Mouse (Mus musculus): ENCODE measurements around the gene Mmaa. TPM values are rescaled to one million over a fixed set of nuclear protein-coding genes. Genes with fewer than 3 reads are reported as not detected.

Gene Mmaa
- polyA plus RNA-seq (2015; fragmentation: Nextera tagmentation; extraction: Ambion mirVana), result 16.5 and 17.9 TPM in 2 replicates

DNA sequence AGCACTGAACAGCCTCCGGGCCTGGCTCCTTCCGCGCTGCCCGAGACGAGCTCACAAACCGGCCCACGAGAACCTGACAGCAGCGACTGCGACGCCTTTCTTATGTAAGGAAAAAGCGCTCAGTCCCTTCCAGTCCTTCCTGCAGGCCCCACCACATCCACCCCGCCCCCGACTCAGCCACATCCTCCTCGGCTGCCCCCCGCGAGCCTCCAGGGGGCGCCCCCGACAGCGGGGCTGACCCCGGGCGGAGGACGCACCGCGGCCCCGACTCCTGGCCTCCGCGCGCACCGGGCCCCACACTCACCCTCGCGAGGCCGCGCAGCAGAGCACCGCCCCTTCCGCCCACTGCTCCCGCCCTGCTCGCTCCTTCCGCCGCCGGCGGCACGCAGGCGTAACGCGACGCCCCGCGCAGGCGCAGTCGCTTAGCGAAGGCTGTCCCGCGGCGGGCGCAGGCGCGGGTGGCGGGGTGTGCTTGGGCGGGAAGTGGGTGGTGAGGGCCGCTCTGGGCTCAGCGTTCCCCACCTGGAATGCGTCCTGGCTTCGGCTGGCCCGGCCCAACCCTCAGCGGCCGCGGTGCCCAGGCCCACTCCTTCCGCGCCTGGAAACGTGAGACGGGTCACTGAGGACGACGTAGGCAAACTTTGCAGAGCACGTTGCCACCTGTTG lies at the start of gene Mmaa:
TSS of gene Mmaa (minus strand) at position 328 of the 666 bp plus-strand sequence.
- ATAC-seq (replicated peaks; ENCODE audit: extremely low read depth, insufficient read depth, low FRiP score), result peak; percentile 98
- under 1% methylated on average over 74 of the region's 74 CpGs for WGBS

GRCm38 (mm10) chr8:79341236-79341635 lies 46.5 kb upstream of the Mmaa start:
- Histone ChIP-seq H3K27me3 (ENCODE audit: control insufficient read depth, insufficient read depth, low read length) (no peaks in the 10 kb centered on the region), H3K4me2 (ENCODE audit: low read depth, low read length) (no peak overlapping the region), H3K4me1 (ENCODE audit: control insufficient read depth, insufficient read depth, low read length) (0 out of 2 replicates have a peak, but pooled peaks cover 2% of the 10 kb centered on the region), H3K36me3 (ENCODE audit: control insufficient read depth, insufficient read depth) (peaks cover 30% of the 10 kb centered on the region), H3K27ac (ENCODE audit: low read length) (0 out of 2 replicates have a peak overlapping the region, but pooled peaks have one; percentile 13), H3K4me3 (ENCODE audit: low read length) (no peak overlapping the region), H3K9ac (ENCODE audit: low read length) (no peak overlapping the region), H3K9me3 (replicated peaks; ENCODE audit: control insufficient read depth, low read length) (no peaks in the 10 kb centered on the region)
- WGBS, result 59% methylated on average over 8 of the region's 8 CpGs
- no peak for ATAC-seq (replicated peaks; ENCODE audit: extremely low read depth, insufficient read depth, low FRiP score)

More for the DNA sequence above, at the start of gene Mmaa:
- H3K4me2 ChIP-seq (ENCODE audit: low read depth, low read length), result peak within 1 kb of the TSS; percentile 86
- no peaks in the 10 kb centered on the region for H3K36me3 ChIP-seq (ENCODE audit: control insufficient read depth, insufficient read depth)
- H3K9me3 ChIP-seq (replicated peaks; ENCODE audit: control insufficient read depth, low read length), result no peaks in the 10 kb centered on the region
- H3K27me3 ChIP-seq (ENCODE audit: control insufficient read depth, insufficient read depth, low read length), result no peaks in the 10 kb centered on the region
- H3K4me1 ChIP-seq (ENCODE audit: control insufficient read depth, insufficient read depth, low read length), result peaks cover 17% of the 10 kb centered on the region
- peak within 1 kb of the TSS; percentile 91 for H3K9ac ChIP-seq (ENCODE audit: low read length)
- H3K27ac ChIP-seq (ENCODE audit: low read length), result peak within 1 kb of the TSS; percentile 99
- peak within 1 kb of the TSS; percentile 80 for H3K4me3 ChIP-seq (ENCODE audit: low read length)

DNA sequence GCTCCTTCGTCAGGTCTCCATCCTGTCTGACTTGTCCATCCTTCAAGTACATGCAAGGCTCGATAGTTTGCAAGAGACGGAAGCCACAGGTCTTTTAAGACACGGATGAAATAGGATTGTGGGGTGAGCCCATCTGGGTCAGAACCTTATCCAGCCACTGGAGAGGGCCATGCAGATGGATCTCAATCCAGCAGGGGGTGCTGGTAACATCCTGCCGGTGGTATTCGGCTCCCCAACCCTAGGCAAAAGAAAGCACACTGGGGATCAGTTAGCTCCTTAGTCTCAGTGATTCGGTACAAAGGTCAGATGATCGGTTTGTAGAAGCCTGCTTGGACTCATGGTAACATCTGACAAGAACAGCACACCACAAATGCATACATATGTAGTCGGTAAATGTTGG lies 44.8 kb upstream of the Mmaa start:
- Histone ChIP-seq H3K36me3 (ENCODE audit: control insufficient read depth, insufficient read depth) (peaks cover 30% of the 10 kb centered on the region), H3K9me3 (replicated peaks; ENCODE audit: control insufficient read depth, low read length) (no peaks in the 10 kb centered on the region), H3K4me3 (ENCODE audit: low read length) (no peak overlapping the region), H3K27me3 (ENCODE audit: control insufficient read depth, insufficient read depth, low read length) (no peaks in the 10 kb centered on the region), H3K9ac (ENCODE audit: low read length) (no peak overlapping the region), H3K27ac (ENCODE audit: low read length) (no peak overlapping the region), H3K4me1 (ENCODE audit: control insufficient read depth, insufficient read depth, low read length) (0 out of 2 replicates have a peak, but pooled peaks cover 2% of the 10 kb centered on the region), H3K4me2 (ENCODE audit: low read depth, low read length) (no peak overlapping the region)
- WGBS, result 81% methylated on average over 9 of the region's 9 CpGs
- no peak for ATAC-seq (replicated peaks; ENCODE audit: extremely low read depth, insufficient read depth, low FRiP score)

GRCm38 (mm10) chr8:79338619-79339018 lies 43.9 kb upstream of the Mmaa start:
- peaks cover 2% of the 10 kb centered on the region for H3K9me3 ChIP-seq (replicated peaks; ENCODE audit: control insufficient read depth, low read length)
- H3K4me1 ChIP-seq (ENCODE audit: control insufficient read depth, insufficient read depth, low read length), result 0 out of 2 replicates have a peak, but pooled peaks cover 2% of the 10 kb centered on the region
- no peak overlapping the region for H3K4me2 ChIP-seq (ENCODE audit: low read depth, low read length)
- H3K4me3 ChIP-seq (ENCODE audit: low read length), result no peak overlapping the region
- H3K9ac ChIP-seq (ENCODE audit: low read length), result no peak overlapping the region
- H3K36me3 ChIP-seq (ENCODE audit: control insufficient read depth, insufficient read depth), result peaks cover 28% of the 10 kb centered on the region
- no peak for ATAC-seq (replicated peaks; ENCODE audit: extremely low read depth, insufficient read depth, low FRiP score)
- no peaks in the 10 kb centered on the region for H3K27me3 ChIP-seq (ENCODE audit: control insufficient read depth, insufficient read depth, low read length)
- no peak overlapping the region for H3K27ac ChIP-seq (ENCODE audit: low read length)
- WGBS, result 85% methylated on average over 10 of the region's 10 CpGs

GRCm38 (mm10) chr8:79332109-79332900 lies 37.6 kb upstream of the Mmaa start:
- WGBS, result 91% methylated on average over 22 of the region's 22 CpGs
- no peak overlapping the region for H3K9ac ChIP-seq (ENCODE audit: low read length)
- no peak overlapping the region for H3K27ac ChIP-seq (ENCODE audit: low read length)
- H3K9me3 ChIP-seq (replicated peaks; ENCODE audit: control insufficient read depth, low read length), result peaks cover 6% of the 10 kb centered on the region
- no peak overlapping the region for H3K4me3 ChIP-seq (ENCODE audit: low read length)
- no peaks in the 10 kb centered on the region for H3K27me3 ChIP-seq (ENCODE audit: control insufficient read depth, insufficient read depth, low read length)
- ATAC-seq (replicated peaks; ENCODE audit: extremely low read depth, insufficient read depth, low FRiP score), result no peak
- H3K4me2 ChIP-seq (ENCODE audit: low read depth, low read length), result no peak overlapping the region
- peaks cover under 1% of the 10 kb centered on the region; the same call in 1 of the 2 replicates for H3K36me3 ChIP-seq (ENCODE audit: control insufficient read depth, insufficient read depth)
- H3K4me1 ChIP-seq (ENCODE audit: control insufficient read depth, insufficient read depth, low read length), result peaks cover 8% of the 10 kb centered on the region

- Histone ChIP-seq H3K27me3 (ENCODE audit: control insufficient read depth, insufficient read depth, low read length) (no peaks in the 10 kb centered on the region), H3K9ac (ENCODE audit: low read length) (no peak overlapping the region), H3K4me3 (ENCODE audit: low read length) (no peak overlapping the region), H3K4me2 (ENCODE audit: low read depth, low read length) (no peak overlapping the region), H3K36me3 (ENCODE audit: control insufficient read depth, insufficient read depth) (no peaks in the 10 kb centered on the region), H3K27ac (ENCODE audit: low read length) (no peak overlapping the region), H3K9me3 (replicated peaks; ENCODE audit: control insufficient read depth, low read length) (peaks cover 6% of the 10 kb centered on the region), H3K4me1 (ENCODE audit: control insufficient read depth, insufficient read depth, low read length) (peaks cover 9% of the 10 kb centered on the region)
- ATAC-seq (replicated peaks; ENCODE audit: extremely low read depth, insufficient read depth, low FRiP score), result no peak
- 92% methylated on average over 2 of the region's 2 CpGs for whole genome bisulfite sequencing
Observed at GRCm38 (mm10) chr8:79331571-79331970, 36.8 kb upstream of the Mmaa start.

- Histone ChIP-seq H3K9me3 (replicated peaks; ENCODE audit: control insufficient read depth, low read length) (peaks cover 6% of the 10 kb centered on the region), H3K4me2 (ENCODE audit: low read depth, low read length) (peak overlapping the region; percentile 12; the same call in 1 of the 2 replicates), H3K9ac (ENCODE audit: low read length) (no peak overlapping the region), H3K4me3 (ENCODE audit: low read length) (no peak overlapping the region), H3K27ac (ENCODE audit: low read length) (peak overlapping the region; percentile 27; the same call in 1 of the 2 replicates), H3K4me1 (ENCODE audit: control insufficient read depth, insufficient read depth, low read length) (peaks cover 9% of the 10 kb centered on the region), H3K36me3 (ENCODE audit: control insufficient read depth, insufficient read depth) (no peaks in the 10 kb centered on the region), H3K27me3 (ENCODE audit: control insufficient read depth, insufficient read depth, low read length) (no peaks in the 10 kb centered on the region)
- 42% methylated on average over 9 of the region's 9 CpGs for WGBS
- no peak for ATAC-seq (replicated peaks; ENCODE audit: extremely low read depth, insufficient read depth, low FRiP score)
Observed at GRCm38 (mm10) chr8:79331017-79331416, 36.3 kb upstream of the Mmaa start.

DNA sequence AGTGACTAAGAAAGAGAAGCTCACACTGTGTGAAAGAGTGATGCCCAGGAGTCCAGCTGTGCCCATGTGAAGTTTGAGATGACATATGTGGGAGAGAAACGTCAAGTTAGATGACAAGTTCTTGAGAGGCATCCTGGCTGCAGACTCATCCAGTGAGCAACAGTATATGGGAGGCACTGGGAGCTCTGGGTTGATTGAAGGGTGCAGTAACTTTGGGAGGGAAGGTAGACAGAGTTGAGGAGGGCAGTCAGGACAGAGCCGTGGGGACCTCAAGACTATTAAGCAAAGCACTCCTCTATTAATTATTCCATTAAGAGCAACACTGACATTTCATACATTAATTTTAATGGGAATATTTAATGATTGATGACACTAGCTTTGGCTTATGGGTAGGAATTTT lies 35.0 kb upstream of the Mmaa start:
- WGBS, result 76% methylated on average over 2 of the region's 2 CpGs
- ATAC-seq (replicated peaks; ENCODE audit: extremely low read depth, insufficient read depth, low FRiP score), result no peak
- Histone ChIP-seq H3K9ac (ENCODE audit: low read length) (no peak overlapping the region), H3K4me2 (ENCODE audit: low read depth, low read length) (no peak overlapping the region), H3K9me3 (replicated peaks; ENCODE audit: control insufficient read depth, low read length) (peaks cover 6% of the 10 kb centered on the region), H3K27ac (ENCODE audit: low read length) (no peak overlapping the region), H3K27me3 (ENCODE audit: control insufficient read depth, insufficient read depth, low read length) (no peaks in the 10 kb centered on the region), H3K4me3 (ENCODE audit: low read length) (no peak overlapping the region), H3K36me3 (ENCODE audit: control insufficient read depth, insufficient read depth) (no peaks in the 10 kb centered on the region), H3K4me1 (ENCODE audit: control insufficient read depth, insufficient read depth, low read length) (peaks cover 9% of the 10 kb centered on the region)

- no peak overlapping the region for H3K9ac ChIP-seq (ENCODE audit: low read length)
- peaks cover 6% of the 10 kb centered on the region for H3K9me3 ChIP-seq (replicated peaks; ENCODE audit: control insufficient read depth, low read length)
- H3K4me3 ChIP-seq (ENCODE audit: low read length), result no peak overlapping the region
- no peak overlapping the region for H3K4me2 ChIP-seq (ENCODE audit: low read depth, low read length)
- ATAC-seq (replicated peaks; ENCODE audit: extremely low read depth, insufficient read depth, low FRiP score), result no peak
- peaks cover 9% of the 10 kb centered on the region for H3K4me1 ChIP-seq (ENCODE audit: control insufficient read depth, insufficient read depth, low read length)
- H3K27me3 ChIP-seq (ENCODE audit: control insufficient read depth, insufficient read depth, low read length), result no peaks in the 10 kb centered on the region
- 80% methylated on average over 4 of the region's 4 CpGs for WGBS
- no peak overlapping the region for H3K27ac ChIP-seq (ENCODE audit: low read length)
- H3K36me3 ChIP-seq (ENCODE audit: control insufficient read depth, insufficient read depth), result no peaks in the 10 kb centered on the region
Observed at GRCm38 (mm10) chr8:79329182-79329581, 34.4 kb upstream of the Mmaa start.
